Mouse (Mus musculus) heart, postnatal 36 days (tissue): ENCODE results near the gene Rreb1. TPM values are rescaled to one million over a fixed set of nuclear protein-coding genes. Genes with fewer than 3 reads are reported as not detected.

Experiments used
- DNase-seq, 2 experiments: peaks; one replicate each; pipeline ENCODE4 v3.0.0; 2021 to 2022
- intact Hi-C: fragments of 180-260 bp; cut with DNase I; formaldehyde crosslinking; loops from one replicate; pipeline ENCODE4 v1.15.1; 2025
- total RNA-seq, 2 experiments: library from RNA; stranded (reverse); gene quantifications; 2 replicates each; pipeline ENCODE4 v1.2.3; 2021

Gene Rreb1
- total RNA-seq, 2 experiments from 2014 or later = 41.7 to 51.5 TPM

DNA sequence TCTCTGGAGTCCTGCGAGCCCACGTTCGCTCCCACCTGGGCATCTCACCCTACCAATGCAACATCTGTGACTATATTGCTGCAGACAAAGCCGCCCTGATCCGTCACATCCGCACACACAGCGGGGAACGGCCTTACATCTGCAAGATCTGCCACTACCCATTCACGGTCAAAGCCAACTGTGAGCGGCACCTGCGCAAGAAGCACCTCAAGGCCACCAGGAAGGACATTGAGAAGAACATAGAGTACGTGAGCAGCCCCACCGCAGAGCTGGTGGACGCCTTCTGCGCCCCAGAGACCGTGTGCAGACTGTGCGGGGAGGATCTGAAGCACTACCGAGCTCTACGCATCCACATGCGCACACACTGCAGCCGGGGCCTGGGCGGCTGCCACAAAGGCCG lies 152.4 kb downstream of the Rreb1 start:
- intact Hi-C loops = no loop called here
- no peak for DNase-seq

DNA sequence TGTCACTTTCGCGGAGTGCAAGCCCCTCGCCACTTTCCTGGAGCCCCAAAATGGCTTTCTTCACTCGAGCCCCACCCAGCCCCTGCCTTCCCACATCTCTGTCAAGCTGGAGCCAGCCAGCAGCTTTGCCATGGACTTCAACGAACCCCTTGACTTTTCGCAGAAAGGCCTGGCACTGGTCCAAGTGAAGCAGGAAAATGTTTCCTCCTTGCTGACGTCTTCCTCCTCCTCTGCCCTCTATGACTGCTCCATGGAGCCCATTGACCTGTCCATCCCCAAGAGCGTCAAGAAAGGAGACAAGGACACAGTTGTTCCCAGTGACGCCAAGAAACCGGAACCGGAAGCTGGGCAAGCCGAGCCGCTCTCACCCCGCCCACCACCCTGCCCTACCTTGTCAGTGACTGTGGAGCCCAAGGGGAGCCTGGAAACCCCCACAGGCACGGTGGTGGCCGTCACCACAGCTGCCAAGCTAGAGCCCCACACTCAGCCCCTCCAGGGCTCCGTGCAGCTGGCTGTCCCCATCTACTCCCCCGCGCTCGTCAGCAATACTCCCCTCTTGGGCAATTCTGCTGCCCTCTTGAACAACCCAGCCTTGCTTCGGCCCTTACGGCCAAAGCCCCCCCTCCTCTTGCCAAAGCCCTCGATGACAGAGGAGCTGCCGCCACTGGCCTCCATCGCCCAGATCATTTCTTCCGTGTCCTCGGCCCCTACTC lies 153.2 kb downstream of the Rreb1 start:
- intact Hi-C loops = no loop called here
- no peak for DNase-seq

DNA sequence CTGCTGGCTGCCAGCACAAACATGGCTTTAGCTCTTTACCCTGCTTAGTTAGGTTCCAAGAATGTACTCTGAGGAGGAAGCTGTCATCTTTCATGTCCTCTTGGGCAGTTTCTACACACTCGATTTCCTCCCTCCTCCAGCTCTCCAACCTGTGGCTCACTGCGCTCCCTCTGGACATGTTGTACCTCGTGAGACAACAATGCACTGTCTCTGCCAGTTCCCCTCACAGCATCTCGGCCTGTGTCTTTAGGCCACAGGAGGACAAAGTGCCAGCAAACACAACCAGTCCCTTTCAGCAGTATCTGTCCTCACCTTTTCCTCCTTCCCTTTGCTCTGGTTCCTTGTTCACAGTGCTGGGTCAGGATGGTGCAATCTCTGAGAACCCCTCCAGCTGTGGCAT lies 155.9 kb downstream of the Rreb1 start:
- intact Hi-C loops = no loop called here
- DNase-seq = no peak

DNA sequence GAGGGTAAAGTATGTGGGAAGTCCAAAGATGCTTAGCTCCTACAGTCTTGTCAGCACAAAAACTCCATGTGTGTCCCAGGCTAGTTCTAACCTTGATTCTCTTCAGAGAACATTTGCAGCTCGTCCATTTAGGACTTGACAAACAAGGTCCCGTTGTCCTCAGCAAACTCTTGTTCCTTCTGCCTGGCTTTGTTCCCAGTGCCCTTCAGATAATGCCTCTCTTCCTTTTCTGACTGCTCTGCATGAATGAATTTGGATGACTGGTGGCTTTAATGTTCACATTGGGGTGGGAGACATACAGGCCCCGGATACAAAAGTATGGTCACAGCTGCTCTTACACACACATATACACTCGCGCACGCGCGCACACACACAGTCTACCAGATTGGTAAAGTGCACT lies 156.7 kb downstream of the Rreb1 start:
- peak in 1 of 2 experiments; percentile 47 for DNase-seq
- intact Hi-C loops = no loop called here

DNA sequence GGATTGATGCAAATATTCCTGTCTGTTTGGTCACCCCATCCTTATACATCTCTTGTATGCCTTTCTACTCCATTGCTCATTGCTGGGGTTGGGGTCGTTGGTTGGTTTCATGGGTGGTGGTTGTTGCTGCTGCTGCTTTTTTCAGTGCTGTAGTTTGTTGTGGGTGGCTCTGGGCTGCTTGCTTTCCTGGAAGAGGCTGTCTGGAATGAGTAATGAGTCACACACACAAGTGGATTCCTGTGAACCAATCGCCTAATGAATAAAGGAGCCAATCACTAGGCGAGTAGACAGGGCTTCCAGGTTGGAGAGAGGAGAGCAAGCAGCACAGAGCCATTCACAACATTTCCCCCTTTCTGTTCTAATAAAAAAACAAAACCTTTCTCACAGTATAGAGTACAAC lies 158.2 kb downstream of the Rreb1 start:
- intact Hi-C loops = no loop called here
- no peak for DNase-seq

DNA sequence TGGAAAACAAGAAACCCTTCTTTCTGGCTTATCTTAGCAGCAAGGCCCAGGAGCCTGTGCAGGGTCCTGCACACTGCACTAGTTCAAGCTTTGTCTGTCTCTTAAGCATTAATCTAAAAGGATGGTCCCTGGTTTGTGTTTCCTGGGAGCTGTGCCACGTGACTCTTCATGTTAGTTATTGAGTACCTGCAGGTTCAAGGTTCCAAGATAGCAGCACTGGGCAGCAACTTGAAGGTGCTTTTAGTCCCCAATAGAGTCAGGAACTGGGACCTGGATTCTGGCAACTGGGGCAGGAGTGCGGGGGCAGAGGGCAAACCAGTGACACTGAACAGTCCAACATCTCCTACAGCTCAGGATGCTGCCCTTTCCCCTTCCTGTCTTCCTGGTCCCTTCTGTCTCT lies 162.0 kb downstream of the Rreb1 start:
- DNase-seq = no peak
- intact Hi-C loops = loop anchor here (2.0 to 5.0 kb wide), 3 partner anchors 113 to 488 kb away; no protein-coding TSS in a partner anchor

DNA sequence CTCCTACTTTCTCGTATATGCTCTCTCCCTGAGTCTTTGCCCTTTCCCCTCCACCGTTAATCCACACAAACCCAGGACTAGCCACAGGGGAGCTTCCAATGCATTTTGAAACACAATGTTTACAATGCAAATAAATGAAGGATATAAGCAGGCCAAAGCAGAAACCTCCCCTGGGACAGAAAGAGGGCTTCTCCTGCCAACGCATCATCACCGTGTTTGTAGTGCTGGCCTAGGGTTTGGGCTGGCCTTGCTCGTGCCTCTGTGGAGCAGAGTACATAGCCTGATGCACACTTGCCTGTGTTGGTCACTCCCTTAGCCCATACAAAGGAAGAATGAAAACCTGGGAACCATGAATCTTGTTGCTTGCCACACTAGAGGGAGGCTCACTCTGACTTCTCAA lies 162.4 kb downstream of the Rreb1 start:
- DNase-seq = no peak
- intact Hi-C loops = loop anchor here (2.0 to 5.0 kb wide), 3 partner anchors 114 to 488 kb away; no protein-coding TSS in a partner anchor

DNA sequence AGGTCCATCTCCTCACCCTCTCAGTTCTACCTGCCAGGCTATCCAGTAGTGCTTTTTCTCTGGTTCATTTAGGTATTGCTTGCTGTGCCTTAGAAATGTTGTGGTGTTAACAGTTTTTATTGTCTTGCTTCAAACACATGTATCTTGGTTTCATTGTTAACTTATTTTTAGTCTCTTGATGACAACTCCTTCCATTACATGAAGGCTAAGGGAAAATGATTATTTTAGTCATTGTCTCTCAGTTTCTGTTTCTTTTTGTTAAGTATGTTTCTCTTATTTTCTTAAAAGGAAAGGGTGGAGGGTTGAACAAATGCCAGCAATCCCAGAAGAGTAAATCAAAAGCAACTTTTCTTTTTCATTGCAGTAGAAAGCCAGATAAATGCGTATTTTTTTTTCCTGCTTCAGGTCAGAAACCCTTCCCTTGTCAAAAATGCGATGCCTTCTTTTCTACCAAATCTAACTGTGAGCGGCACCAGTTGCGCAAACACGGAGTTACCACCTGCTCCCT lies 163.0 kb downstream of the Rreb1 start:
- DNase-seq = no peak
- intact Hi-C loops = loop anchor here (2.0 to 5.0 kb wide), 3 partner anchors 114 to 489 kb away; no protein-coding TSS in a partner anchor

DNA sequence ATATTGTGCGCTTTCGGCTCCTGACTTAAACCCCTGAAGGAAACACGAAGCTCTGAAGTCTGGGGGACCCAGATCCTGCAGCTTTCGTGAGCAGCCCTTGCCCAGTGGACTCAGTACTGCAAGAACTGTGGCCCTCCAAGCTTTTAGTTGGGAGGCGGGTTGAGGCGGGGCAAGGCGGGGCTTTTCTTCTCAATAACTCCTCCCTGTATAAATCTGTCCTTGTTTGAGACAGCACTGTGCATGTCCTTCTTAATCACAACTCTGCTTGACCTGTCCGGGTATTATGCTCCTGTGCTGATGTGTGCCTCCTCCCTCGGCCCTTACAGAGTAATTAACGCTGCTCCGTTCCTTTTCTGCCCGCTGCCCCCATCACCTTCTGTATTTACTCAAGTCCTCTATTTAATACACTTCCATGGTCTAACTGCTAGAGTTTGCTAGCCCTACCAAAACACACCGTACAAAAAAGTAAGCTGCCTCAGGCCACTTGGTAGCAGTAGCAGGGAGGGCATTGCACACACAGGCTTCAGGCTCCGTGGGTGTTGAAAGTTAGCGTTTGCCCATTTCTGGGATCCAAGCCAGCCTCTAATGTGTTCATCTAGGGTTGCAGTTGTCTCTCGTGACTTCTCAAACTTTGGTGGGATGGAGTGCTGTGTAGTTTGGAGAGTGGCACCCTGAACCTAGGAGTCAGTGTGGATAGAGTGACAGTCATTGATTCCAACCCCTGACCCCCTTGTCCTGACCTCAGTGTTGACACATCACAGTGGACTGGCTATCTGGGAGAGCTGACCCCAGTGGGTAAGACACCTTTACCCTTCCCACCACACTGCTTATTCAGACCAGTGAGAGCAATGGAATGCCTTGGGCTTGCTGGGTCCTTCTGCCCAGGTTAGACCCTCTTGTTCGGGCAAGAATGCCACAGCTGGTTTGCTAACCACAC lies 164.0 kb downstream of the Rreb1 start:
- intact Hi-C loops = loop anchor here (2.0 to 5.0 kb wide), 3 partner anchors 115 to 490 kb away; no protein-coding TSS in a partner anchor

DNA sequence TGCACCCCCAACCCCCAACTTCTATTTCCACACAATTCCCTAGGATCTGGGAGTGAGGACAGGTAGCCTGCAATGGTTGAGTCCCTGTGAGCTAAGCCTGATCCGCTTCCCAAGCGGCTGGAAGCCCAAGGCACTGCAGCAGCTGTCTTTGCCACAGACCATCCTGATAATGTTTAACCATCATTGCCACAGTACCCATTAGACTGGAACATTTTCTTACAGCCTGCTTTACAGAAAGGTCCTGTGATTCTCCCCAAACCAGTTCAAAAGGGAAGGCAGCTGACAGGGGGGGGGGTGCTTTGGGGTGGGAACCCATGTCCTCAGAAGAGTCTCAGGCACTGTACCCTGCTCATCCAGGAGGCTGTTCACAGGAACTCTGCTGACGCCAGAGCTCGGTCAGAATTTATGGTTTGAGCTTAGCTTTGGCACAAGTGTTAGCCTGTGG lies 164.7 kb downstream of the Rreb1 start:
- intact Hi-C loops = loop anchor here (5.0 kb wide), 2 partner anchors 476 to 491 kb away; no protein-coding TSS in a partner anchor
- DNase-seq = no peak

More for the DNA sequence above, 164.0 kb downstream of the Rreb1 start:
- DNase-seq = no peak

DNA sequence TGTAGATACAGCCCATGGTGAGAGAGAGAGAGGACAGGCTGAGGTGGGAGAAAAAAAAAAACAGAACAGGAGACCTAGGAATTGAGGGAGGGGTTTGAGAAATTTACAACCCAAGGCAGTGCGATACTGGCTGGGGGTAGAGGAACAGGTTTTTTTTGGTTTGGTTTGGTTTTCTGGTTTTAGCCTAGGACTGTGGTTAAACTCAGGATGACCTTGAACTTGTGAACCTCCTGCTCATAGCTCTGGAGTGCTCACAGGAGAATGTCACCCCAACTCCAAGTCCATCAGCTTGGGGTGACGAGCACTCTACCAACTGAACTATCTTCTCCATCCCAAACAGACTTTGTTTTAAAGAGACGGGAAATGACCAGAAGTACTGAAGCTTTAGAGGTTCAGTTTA lies 165.3 kb downstream of the Rreb1 start:
- no peak for DNase-seq
- intact Hi-C loops = loop anchor here (5.0 kb wide), 2 partner anchors 476 to 491 kb away; no protein-coding TSS in a partner anchor

DNA sequence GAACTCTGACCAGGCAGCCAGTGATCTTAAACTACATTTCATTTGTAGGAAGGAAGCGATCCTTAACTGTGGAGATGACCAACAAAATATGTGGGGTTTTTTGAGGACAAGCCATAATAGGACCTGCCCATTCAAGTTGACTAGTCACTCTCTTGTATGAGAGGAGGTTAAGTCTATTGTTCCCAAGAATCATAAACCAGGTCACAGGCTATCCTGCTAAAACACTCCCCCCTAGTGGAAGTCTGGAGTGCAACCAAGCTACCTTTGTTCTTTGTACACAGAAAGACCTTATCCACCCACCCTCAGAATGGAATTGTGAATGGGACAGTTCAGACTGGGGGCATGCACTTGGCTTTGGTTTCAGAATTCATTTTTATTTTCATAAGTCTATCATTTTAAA lies 166.1 kb downstream of the Rreb1 start:
- intact Hi-C loops = loop anchor here (2.0 to 5.0 kb wide), 4 partner anchors 402 to 510 kb away; no protein-coding TSS in a partner anchor
- no peak for DNase-seq

DNA sequence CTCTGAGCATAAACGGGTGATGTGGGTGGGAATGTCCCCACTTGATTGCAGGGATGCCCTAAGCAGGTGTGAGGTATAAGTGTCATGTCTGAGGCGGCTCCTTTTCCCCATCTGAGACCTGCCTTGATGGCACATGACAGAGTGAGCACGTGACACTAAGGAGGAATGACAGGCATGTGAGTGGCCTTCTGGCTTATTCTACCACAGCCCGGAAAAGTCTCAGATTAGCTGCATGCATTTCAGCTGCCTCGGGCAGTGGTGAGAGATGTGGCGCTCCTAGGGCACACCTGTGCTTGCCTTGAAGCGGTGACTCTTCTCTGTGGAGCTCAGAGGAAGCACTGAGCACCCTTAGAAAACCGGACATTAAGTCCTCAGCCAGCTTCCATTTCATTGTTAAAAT lies 167.2 kb downstream of the Rreb1 start:
- no peak for DNase-seq
- intact Hi-C loops = loop anchor here (2.0 kb wide), 2 partner anchors 403 to 511 kb away; no protein-coding TSS in a partner anchor

DNA sequence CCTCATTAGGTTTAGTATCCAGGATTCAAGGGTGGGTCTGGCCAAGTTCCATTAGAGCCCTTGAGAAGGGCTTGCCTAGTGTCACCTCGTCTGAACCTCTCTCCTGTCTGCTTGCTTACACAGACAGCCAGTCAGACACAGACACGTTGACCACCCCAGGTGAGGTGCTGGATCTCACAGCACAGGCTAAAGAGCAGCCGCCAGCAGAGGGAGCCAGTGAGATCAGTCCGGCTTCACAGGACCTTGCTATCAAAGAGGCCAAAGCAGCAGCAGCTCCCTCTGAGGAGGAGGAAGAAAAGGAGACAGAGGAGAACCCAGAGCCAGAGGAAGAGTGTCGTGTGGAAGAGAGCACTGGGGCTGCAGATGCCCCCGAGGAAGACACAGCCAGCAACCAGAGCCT lies 168.5 kb downstream of the Rreb1 start:
- DNase-seq = peak; percentile 83 to 86
- intact Hi-C loops = no loop called here

DNA sequence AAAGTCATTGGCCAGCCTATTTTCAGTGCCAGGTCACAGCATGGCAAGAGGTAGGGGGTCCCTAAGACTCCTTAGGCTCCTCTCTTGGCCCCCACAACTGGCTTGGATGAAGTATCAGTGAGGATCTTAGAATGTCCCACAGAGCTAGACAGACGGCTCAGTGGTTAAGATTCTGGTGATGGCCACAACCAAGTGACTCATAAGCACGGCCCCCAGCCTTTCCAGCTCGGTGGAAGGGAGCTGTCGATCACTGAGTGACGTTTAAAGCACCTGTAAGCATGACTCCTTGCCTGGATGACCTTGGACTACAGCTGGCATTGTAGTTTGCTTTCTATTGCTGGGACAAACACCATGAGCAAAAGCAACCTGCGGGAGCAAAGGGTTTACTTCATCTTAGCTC lies 174.8 kb downstream of the Rreb1 start:
- no peak for DNase-seq
- intact Hi-C loops = no loop called here

DNA sequence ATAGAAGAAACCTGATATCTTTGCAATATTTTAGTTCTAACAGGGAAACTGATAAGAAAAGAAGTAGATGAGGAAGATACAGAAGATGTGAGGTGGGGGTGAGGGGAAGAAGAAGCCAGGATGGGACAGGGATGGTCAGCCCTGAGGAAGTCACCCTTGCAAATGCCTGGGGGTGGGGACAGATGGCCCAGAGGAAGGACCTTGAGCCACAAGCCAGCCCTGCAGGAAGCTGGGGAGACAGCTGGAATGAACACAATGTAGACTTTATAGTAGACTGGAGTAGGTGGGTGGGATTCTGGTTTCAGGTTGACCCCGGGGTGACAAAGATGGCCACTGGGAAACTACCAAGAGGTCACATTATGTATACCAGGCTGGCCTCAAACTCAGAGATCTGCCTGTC lies 176.1 kb downstream of the Rreb1 start:
- intact Hi-C loops = no loop called here
- no peak for DNase-seq

DNA sequence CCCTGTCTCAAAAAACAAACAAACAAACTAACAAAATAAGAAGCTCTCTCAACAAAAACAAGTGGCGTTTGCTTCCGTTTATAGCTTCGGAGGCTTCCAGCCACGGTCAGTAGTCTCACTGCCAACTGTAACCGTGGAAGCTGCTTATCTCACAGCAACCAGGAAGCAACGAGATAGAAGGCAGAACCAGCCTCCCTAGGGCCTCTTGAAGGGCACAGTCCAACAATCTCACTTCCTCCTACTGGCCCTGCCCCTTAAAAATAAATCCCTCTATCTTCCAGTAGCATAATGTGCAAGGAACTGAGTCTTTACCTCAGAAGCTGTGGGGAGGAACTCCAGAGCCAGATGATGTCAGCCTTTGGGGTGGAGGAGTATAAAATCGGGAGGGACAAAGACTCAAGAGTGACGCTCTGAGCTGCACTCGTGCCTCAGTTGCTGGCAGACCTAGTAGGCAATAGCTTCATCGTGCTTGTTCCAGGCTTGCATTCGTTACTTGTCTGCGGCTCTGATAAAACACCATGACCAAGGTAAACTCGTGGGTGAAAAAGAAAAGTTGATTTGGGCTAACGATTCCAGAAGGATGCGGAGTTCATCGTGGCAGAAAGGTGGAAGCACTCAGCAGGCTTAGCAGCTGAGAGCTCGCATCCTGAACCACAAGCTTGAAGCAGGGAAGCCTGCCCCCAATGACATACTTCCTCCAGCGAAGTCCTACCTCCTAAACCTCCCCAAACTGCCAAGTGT lies 180.5 kb downstream of the Rreb1 start:
- intact Hi-C loops = no loop called here
- no peak for DNase-seq

DNA sequence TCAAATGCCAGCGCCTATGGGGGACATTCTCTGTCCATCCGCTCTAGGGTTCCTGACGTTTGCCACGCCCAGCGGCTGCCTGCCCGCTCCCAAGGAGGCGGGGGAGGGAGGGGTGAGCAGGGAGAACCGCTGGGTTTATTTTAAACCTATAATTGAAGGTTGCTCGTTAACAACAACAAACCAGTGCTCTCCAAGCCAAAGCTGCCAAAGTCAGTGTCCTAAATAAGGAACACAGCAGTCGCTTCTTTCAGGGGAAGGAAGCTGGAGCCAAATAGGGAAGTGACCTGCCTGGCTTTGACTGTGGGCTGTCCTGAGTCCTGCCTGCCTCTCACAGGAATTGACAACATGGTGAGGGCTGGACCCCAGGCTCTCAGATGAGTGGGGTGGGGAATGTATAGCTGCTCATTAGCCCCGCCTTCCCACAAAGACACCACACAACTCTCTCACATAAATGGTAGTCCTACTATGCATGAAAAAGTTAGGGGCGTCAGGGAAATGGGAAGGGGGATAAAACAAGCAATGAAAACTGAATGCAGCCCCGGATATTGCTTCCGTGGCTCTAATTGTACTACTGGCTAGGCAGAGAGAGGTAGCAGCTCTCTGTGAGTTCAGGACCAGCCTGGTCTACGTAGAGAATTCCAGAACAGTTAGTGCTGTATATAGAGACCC lies 181.2 kb downstream of the Rreb1 start:
- intact Hi-C loops = no loop called here
- DNase-seq = no peak

DNA sequence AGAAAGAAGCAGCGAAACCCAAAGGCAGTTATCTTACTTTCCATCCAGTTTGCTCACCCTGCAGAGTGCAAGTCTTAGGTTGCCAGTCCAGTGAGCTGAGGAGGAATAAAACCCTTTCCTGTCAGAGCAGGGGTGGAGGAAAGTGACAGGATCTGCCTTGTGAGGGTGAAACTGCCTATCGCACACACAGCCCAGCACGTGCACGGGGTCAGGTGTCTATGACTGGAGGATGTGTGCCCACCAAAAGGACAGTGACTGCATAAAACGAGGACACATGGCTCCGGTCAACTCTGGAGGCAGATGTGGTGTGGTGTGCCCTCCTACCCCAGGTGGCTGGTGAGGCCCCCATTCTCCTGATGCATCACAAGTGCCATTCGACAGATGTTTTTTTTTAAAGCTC lies 181.7 kb downstream of the Rreb1 start:
- DNase-seq = no peak
- intact Hi-C loops = no loop called here

DNA sequence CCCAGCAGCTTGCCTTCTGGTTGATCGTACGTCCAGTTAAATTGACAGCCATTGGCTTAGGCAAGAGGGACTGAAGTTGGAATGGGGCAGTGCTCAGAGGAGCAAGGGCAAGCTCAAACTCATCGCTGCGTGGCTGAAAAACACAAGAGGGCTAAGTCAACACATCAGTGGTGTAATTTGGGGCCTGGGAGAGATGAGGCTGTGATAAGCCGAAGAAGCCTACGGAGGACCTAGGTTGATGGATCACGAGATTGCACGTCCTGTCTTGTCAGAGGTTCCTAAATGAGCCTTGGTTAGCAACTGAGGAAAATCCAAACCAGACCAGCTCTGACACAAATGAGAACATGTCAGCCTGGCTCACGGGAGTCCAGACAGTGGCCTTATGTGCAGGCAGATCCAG lies 184.3 kb downstream of the Rreb1 start:
- intact Hi-C loops = no loop called here

More for the DNA sequence above, 184.3 kb downstream of the Rreb1 start:
- no peak for DNase-seq
